Mouse (Mus musculus) layer of hippocampus, postnatal 10 days (tissue): ENCODE results near the gene Mrgprb3. TPM values are rescaled to one million over a fixed set of nuclear protein-coding genes. Genes with fewer than 3 reads are reported as not detected.

Experiments
- DNase-seq, 2 experiments: peaks; one replicate each; pipeline ENCODE4 v3.0.0; 2021; ENCODE audit warnings: low spot score in 2 of 2
- long read RNA-seq: library from polyadenylated mRNA; stranded (forward); transcript quantifications from one replicate; pipeline ENCODE4 v2.0.0, GENCODE M21; 2023
- total RNA-seq, 2 experiments: library from RNA; stranded (reverse); gene quantifications; 2 replicates each; pipeline ENCODE4 v1.2.3; 2021

The Mrgprb3 gene
- total RNA-seq = not detected
- long read RNA-seq = 0 reads

DNA sequence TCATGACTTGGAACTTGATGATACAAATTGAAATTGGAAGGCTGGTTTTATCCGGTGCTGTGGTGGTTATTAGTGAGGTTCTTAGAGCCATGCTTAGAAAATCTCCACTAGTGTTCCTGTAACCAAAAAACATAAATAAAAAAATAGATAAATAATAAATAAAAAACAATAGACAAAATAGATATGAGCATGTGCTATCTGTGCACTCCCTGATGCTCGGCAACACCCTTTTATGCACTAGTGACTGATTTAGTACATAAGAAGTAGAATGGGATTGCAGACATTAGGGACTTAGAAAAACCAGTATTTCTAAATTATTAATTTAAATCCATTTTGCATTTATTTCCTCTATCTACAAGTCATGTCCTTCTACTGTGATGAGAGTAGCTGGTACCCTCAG lies at the start of gene Mrgprb3:
Gene Mrgprb3 (minus strand): TSS at position 101 of the 400 bp plus-strand sequence.
- DNase-seq = no peak

Other genes starting within 250 kb of the Mrgprb3 start
- not detected for gene Mrgprb1, start 187.5 kb downstream of the Mrgprb3 start, total RNA-seq
- gene Mrgprx2, start 144.5 kb downstream of the Mrgprb3 start, total RNA-seq = not detected
- gene Mrgprb2, start 85.7 kb downstream of the Mrgprb3 start, total RNA-seq = not detected
- 10 to 100 TPM; 24.0 to 36.3 TPM for gene Zdhhc13, start 145.2 kb upstream of the Mrgprb3 start, total RNA-seq
- not detected for gene Csrp3, start 204.2 kb upstream of the Mrgprb3 start, total RNA-seq
- 1 to 10 TPM; 1.3 to 2.4 TPM for gene E2f8, start 237.8 kb upstream of the Mrgprb3 start, total RNA-seq